8 mouse cellular contexts compared by ENCODE assay signal in the genomic region with DNA sequence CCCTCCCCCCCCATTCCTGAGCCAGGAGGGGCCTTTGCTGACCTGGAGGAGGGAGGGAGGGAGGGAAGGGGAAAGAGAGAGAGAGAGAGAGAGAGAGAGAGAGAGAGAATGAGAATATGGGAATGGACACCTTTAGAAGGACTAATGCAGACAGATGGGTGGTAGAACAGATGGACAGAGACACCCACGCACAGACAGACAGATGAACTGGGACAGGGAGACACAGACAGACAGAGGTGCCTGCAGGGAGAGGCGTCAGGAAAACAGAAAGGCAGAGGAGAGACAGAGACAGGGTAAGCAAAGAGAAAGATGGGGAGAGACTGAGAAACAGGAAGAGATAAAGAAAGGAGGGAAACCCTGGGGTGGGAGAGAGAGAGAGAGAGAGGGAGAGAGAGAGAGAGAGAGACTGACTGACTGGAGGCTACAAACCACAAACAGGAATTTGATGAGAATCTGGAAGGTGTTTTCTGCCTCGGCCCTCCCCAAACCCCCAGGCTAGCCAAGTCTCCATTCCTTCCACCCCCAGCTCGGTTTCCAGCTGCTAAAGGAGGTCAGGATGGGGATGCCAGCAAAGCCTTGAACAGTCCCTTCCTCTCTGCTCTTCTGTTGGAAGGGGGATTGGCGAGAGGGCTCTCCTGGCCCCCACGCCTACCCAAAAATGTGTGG. TPM values are rescaled to one million over a fixed set of nuclear protein-coding genes. Genes with fewer than 3 reads are reported as not detected.
DNase-seq lines count a peak whose midpoint lies in the region; ATAC-seq and TF ChIP-seq lines count a peak whose summit lies in the region.
"Had no signal": no experiment of that assay in that cellular context is flagged by ENCODE, and none has a peak within 500 bp of the region (broad histone marks: within the 10 kb centered on the region; RNA-seq: fewer than 3 reads in every experiment).

No protein-coding gene starts in this region.

- TF ChIP-seq CTCF in intestine, postnatal 0 days (IDR thresholded peaks at IDR 0.05; ENCODE audit: low read depth) = no peak

- 57% methylated on average over 6 of the region's 6 CpGs for WGBS in intestine, embryonic 14.5 days
- 74% methylated on average over 6 of the region's 6 CpGs for WGBS in intestine, postnatal 0 days
- WGBS in limb, embryonic 10.5 days = 64% methylated on average over 6 of the region's 6 CpGs
- 34% methylated on average over 6 of the region's 6 CpGs for WGBS in liver, embryonic 12.5 days (ENCODE audit: insufficient replicate concordance)

- no peak overlapping the region for H3K4me2 ChIP-seq in intestine, embryonic 14.5 days (ENCODE audit: low read length)
- no peak overlapping the region for H3K4me2 ChIP-seq in intestine, postnatal 0 days (replicated peaks; ENCODE audit: low read depth)
- no peak overlapping the region for H3K4me2 ChIP-seq in liver, embryonic 12.5 days
- H3K4me2 ChIP-seq: liver, embryonic 15.5 days had no signal

- no peak for ATAC-seq in intestine, embryonic 14.5 days (replicated peaks; ENCODE audit: low FRiP score, low TSS enrichment, low read depth)
- ATAC-seq in intestine, postnatal 0 days = no peak
- no peak for ATAC-seq in liver, embryonic 12.5 days

- 0 out of 2 replicates have a peak, but pooled peaks cover 4% of the 10 kb centered on the region for H3K36me3 ChIP-seq in intestine, embryonic 14.5 days (ENCODE audit: control insufficient read depth, insufficient read depth, low read length)
- H3K36me3 ChIP-seq in intestine, postnatal 0 days (ENCODE audit: control insufficient read depth, insufficient read depth) = peaks cover 4% of the 10 kb centered on the region; the same call in 1 of the 2 replicates
- H3K36me3 ChIP-seq in limb, embryonic 10.5 days = peaks cover 34% of the 10 kb centered on the region
- 0 out of 2 replicates have a peak, but pooled peaks cover 2% of the 10 kb centered on the region for H3K36me3 ChIP-seq in liver, embryonic 12.5 days
- H3K36me3 ChIP-seq: liver, embryonic 15.5 days had no signal

- H3K9ac ChIP-seq in intestine, embryonic 14.5 days (ENCODE audit: low read length) = 0 out of 2 replicates have a peak overlapping the region, but pooled peaks have one; percentile 8
- H3K9ac ChIP-seq in intestine, postnatal 0 days (ENCODE audit: low read depth, low read length) = no peak overlapping the region
- no peak overlapping the region for H3K9ac ChIP-seq in liver, embryonic 12.5 days
- H3K9ac ChIP-seq: liver, embryonic 15.5 days had no signal

- H3K27me3 ChIP-seq in intestine, embryonic 14.5 days (replicated peaks; ENCODE audit: control insufficient read depth, insufficient read depth, low read length) = no peaks in the 10 kb centered on the region
- no peaks in the 10 kb centered on the region for H3K27me3 ChIP-seq in intestine, postnatal 0 days (replicated peaks; ENCODE audit: control insufficient read depth, insufficient read depth, low read length)
- H3K27me3 ChIP-seq in limb, embryonic 10.5 days (ENCODE audit: low read depth, poor library complexity, severe bottlenecking) = no peaks in the 10 kb centered on the region
- peaks cover 16% of the 10 kb centered on the region for H3K27me3 ChIP-seq in liver, embryonic 12.5 days (replicated peaks)

- H3K4me1 ChIP-seq in intestine, embryonic 14.5 days (replicated peaks; ENCODE audit: control insufficient read depth, insufficient read depth, low read length) = peaks cover 75% of the 10 kb centered on the region
- peaks cover 11% of the 10 kb centered on the region for H3K4me1 ChIP-seq in intestine, postnatal 0 days (replicated peaks; ENCODE audit: control insufficient read depth, insufficient read depth, low read length)
- H3K4me1 ChIP-seq in limb, embryonic 10.5 days = peaks cover 96% of the 10 kb centered on the region
- H3K4me1 ChIP-seq in liver, embryonic 12.5 days = peaks cover 85% of the 10 kb centered on the region

- no peak for DNase-seq in intestine, embryonic 14.5 days (ENCODE audit: low spot score)
- DNase-seq in 3T3-L1 (ENCODE audit: low read depth, low spot score) = peak; percentile 49
- peak; percentile 70 for DNase-seq in Muller cell, postnatal 12 days (ENCODE audit: inconsistent ontology term)
- DNase-seq in limb, embryonic 10.5 days (ENCODE audit: low spot score) = no peak
- DNase-seq in cerebellum, postnatal 14 days = no peak

- no peaks in the 10 kb centered on the region for H3K9me3 ChIP-seq in intestine, embryonic 14.5 days (ENCODE audit: control insufficient read depth, low read length)
- no peaks in the 10 kb centered on the region for H3K9me3 ChIP-seq in intestine, postnatal 0 days (ENCODE audit: control insufficient read depth)
- no peaks in the 10 kb centered on the region for H3K9me3 ChIP-seq in limb, embryonic 10.5 days (replicated peaks)
- H3K9me3 ChIP-seq in liver, embryonic 12.5 days (replicated peaks) = no peaks in the 10 kb centered on the region
- H3K9me3 ChIP-seq: liver, embryonic 15.5 days had no signal

- H3K27ac ChIP-seq in intestine, embryonic 14.5 days (ENCODE audit: low read depth) = no peak overlapping the region
- H3K27ac ChIP-seq in intestine, postnatal 0 days (ENCODE audit: low read depth, low read length) = no peak overlapping the region
- peak overlapping the region; percentile 69; the same call in 1 of the 2 replicates for H3K27ac ChIP-seq in limb, embryonic 10.5 days
- no peak overlapping the region for H3K27ac ChIP-seq in liver, embryonic 12.5 days
- H3K27ac ChIP-seq: liver, embryonic 15.5 days had no signal

- no peak overlapping the region for H3K4me3 ChIP-seq in intestine, embryonic 14.5 days (ENCODE audit: low read depth, low read length)
- H3K4me3 ChIP-seq in intestine, postnatal 0 days (ENCODE audit: low read depth, low read length) = no peak overlapping the region
- H3K4me3 ChIP-seq in limb, embryonic 10.5 days = peak overlapping the region; percentile 6; the same call in 1 of the 2 replicates
- no peak overlapping the region for H3K4me3 ChIP-seq in liver, embryonic 12.5 days
- H3K4me3 ChIP-seq: liver, embryonic 15.5 days had no signal

RNA-seq across cellular contexts. Expression of gene Ahdc1, which starts 6.7 kb away (rescaled TPM):
- polyA plus RNA-seq in intestine, embryonic 14.5 days (2014; fragmentation: Nextera tagmentation; extraction: Ambion mirVana) = 7.3 and 8.1 TPM in 2 replicates
- polyA plus RNA-seq in intestine, postnatal 0 days (2015; fragmentation: Nextera tagmentation; extraction: Ambion mirVana) = 2.4 and 3.1 TPM in 2 replicates
- polyA plus RNA-seq in limb, embryonic 10.5 days (2016; fragmentation: Nextera tagmentation; extraction: Ambion mirVana) = 13.0 and 13.8 TPM in 2 replicates
- polyA plus RNA-seq in liver, embryonic 12.5 days (2016; fragmentation: Nextera tagmentation; extraction: Ambion mirVana) = 2.9 and 3.2 TPM in 2 replicates

RNA-seq across cellular contexts. Expression of gene Fgr, which starts 43.8 kb away (rescaled TPM):
- polyA plus RNA-seq in intestine, embryonic 14.5 days (2014; fragmentation: Nextera tagmentation; extraction: Ambion mirVana) = 0.62 and 0.99 TPM in 2 replicates
- 2.0 and 2.4 TPM in 2 replicates for polyA plus RNA-seq in intestine, postnatal 0 days (2015; fragmentation: Nextera tagmentation; extraction: Ambion mirVana)
- 0.19 and 0.33 TPM in 2 replicates for polyA plus RNA-seq in limb, embryonic 10.5 days (2016; fragmentation: Nextera tagmentation; extraction: Ambion mirVana)
- 0.60 and 0.73 TPM in 2 replicates for polyA plus RNA-seq in liver, embryonic 12.5 days (2016; fragmentation: Nextera tagmentation; extraction: Ambion mirVana)

Comparison
In these comparisons a context has a peak if more than half of its experiments do, and no peak if none do; other contexts are left out.
1. DNase-seq: peak in 3T3-L1 (single experiment) and Muller cell, postnatal 12 days (single experiment); none in intestine, embryonic 14.5 days (single experiment), limb, embryonic 10.5 days (single experiment) and cerebellum, postnatal 14 days (0 of 2).